Mouse (Mus musculus) right cerebral cortex, postnatal 10 days (tissue): ENCODE measurements around the gene Cactin.

Experiments used
- DNase-seq, 2 experiments: peaks; one replicate each; pipeline ENCODE4 v3.0.0; 2021; ENCODE audit warnings: low spot score in 2 of 2

Cactin gene

DNA sequence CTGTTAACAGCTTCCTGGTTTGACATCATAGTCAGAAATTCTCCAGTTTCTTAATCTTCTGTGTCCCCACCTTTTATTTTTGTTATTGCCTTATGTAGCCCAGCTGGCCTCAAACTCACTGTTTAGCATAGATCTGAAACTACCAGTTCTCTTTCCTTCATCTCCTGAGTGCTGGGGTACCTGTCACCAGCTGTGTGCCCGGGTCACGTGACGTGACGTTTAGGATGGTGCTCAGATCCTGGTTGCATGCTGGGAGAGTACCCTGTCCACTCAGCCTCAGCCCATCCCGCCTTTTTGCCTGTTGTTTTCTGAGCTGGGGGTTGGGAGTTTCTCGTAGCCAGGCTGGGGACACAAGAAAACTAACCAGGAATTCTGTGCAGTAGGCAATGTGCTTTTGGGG lies 23.7 kb upstream of the Cactin start:
- DNase-seq = no peak

DNA sequence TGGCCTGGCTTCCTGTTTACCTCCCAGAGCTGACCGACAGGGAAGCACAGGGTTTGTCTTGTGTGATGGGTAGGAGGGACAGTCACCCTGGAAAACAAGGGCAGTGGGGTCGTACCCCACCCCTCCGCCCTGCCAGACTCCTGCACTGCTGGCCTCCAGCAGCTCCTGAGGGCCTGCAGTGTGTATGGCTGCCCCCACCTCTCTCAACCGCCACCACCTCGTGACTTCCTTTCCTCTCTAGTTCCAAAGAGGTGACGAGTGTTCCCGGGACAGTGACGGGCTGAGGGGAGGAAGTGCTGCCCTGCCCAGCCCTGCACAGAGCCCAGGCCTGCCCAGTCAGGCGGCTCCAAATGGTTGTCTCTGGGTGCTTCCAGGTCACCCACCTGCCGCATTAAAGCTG lies 23.1 kb upstream of the Cactin start:
- DNase-seq = peak in 1 of 2 experiments; percentile 33

DNA sequence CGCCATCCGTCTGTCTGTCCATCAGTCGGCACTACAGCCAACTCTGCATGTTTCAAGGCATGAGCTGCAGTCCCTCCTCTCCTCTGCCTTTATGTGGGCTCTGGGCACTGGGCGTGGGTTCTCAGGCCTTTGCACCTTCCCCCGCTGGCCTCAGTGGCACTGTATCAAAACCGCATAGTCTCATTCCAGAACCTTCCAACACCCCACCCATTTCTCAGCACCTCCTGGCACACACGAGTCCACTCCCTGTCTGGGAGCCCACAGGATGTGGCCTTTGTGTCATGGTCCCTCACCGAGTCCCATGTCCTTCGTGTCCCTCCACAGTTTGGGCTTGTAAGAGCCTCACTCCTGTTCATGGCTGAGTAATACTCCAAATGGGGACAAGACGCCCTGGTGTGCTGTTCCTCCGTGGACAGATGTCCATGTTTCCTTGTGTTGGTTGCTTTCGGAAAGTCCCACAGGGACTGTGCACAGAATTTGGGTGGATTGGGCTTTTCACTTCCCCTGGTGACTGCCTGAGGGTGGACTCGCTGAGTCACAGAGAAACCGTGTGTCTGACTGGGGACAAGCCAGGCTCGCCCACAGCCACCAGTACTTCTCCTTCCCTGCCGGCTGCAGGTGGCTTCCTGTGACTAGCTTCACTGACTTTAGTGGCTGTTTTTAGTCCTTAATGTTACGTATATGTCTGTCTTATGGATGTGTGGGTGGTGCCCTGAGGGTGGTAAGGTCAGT lies 22.4 kb upstream of the Cactin start:
- DNase-seq = peak in 1 of 2 experiments; percentile 45

DNA sequence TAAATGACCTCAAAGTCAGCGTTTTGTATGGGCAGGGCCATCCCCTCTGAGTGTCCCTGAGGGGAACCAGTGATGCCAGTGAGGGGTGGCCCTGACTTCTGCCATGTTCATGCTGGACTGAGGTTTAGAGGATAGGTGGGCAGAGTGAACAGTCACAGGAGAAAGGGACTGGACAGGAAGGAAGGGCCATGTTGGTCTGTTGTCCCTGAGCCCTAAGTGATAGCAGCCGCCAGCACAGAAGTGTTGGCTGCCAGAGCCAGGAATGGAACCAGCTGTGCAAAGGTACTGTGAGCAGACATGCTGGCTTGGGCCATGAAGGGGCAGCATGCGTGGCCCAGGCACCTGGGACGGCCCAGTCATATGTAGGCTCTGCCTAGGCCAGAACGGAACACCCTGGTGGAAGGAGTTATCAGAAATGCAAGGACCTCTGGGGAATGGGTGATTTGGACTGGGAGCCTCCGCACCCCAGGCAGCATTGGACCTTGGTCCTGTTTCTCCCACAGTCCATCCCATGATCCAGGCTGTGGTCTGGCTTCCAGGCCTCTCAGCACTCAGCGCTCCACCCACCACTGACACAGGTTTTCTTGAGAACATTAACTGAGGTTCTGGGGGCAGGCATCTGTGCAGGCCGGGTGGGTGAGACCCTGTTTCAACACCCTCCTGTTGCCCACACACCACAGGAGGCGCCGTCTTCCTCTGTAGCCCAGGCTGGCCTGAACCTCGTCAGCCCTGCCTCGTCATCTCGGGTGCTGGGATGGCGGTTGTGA lies 21.1 kb upstream of the Cactin start:
- no peak for DNase-seq

DNA sequence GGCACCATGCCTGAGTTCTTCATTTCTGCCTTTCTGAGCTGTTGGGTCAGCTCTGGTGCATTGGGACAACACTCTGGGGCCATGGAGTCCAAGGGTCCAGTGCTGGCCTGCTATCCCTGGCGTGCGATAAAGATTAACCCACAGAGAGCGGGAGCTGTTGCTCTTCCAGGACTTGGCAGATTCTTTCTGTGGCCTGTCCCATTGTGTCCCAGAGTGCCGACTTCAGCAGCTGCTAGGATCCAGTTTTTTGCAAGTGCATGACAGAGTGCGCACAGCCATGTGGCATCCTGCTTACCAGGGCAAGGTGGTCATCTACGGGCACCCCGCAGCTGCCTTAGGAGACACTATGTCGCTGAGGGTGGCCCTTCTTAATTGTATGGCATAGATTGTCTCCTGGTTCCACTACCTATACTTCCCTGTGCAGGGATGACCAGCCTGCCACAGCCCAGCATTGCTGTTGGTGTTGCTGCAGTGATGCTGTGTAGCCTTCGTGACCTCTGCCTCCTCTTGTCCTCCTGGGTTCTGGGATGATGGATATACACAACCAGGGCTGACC lies 20.5 kb upstream of the Cactin start:
- DNase-seq = no peak

DNA sequence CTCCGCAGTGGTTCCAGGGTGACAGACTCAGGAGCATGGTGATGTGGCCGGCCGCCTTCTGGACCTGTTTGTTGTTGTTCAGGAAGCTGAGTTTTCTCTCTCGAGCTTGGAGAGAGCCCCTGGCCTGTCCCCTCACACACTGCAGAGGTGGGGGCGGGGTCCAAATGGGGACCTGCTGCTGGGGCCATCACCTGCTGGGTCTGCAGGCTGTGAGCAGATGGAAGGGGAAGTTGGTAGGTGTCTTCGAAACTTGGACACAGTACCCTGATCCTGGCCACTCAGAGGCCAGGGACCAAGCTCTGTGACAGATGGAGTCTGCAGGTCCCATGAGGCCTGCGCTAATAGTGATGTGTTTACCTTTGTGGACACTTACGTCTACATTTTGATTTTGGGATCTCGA lies 19.6 kb upstream of the Cactin start:
- DNase-seq = no peak

DNA sequence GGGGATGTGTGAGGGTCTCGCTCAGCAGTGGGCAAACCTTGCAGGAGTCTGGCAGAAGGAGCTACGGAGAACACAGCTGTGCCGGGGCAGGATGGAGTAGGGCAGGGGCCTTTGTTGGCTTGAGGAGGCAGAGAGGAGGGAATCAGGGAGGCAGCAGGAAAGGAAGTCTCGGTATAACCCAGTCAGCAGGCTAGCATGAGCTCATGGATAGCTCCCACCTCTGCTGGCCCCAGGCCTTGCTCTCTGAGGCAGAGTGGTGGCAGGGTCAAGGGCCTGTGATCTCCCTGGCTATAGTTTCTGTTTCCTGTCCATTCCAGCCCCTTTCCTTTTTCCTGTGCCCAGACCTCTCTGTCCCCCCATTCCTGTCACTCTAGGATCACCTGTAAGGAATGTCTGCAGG lies 18.6 kb upstream of the Cactin start:
- DNase-seq = no peak

DNA sequence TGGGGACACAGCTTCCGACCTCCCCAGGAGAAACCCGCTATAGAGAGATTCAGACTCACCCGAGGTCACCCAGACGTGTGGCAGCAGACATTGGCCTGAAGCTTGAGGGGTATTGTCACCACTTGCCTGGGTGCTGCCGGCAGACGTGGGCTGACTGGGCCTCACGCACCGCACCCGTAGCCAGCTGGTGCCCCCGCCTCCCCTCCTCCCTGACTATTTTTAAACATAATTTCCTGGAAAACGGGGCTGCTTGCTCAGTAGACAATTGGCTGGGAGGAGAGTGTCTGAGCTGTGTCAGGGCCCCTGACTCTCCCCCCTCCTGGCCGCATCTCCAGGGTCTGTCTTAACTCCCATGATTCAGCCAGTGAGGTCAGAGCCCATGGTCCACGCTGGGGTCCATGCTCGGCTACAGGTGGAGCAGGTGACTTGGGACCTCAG lies 18.1 kb upstream of the Cactin start:
- DNase-seq = peak; percentile 70 to 76

DNA sequence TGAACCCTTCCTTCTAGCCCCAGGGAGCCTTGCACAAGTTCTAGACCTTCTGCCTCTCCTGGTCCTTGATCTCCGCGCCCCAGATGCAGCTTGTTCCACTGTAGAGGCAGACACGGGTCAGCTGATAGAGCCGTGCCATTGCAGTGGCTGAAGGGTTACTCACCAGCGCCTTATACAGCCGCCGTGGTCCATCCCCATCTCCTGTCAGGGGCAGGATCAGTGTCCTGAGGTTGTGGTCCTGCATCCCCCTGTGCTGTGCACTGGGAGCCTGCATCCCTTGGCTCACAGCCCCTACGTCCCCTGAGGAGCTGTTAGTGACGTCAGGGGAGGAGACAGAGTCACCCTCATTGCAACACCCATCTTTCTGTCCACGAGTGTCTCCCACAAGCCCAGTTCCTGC lies 17.6 kb upstream of the Cactin start:
- DNase-seq = no peak

DNA sequence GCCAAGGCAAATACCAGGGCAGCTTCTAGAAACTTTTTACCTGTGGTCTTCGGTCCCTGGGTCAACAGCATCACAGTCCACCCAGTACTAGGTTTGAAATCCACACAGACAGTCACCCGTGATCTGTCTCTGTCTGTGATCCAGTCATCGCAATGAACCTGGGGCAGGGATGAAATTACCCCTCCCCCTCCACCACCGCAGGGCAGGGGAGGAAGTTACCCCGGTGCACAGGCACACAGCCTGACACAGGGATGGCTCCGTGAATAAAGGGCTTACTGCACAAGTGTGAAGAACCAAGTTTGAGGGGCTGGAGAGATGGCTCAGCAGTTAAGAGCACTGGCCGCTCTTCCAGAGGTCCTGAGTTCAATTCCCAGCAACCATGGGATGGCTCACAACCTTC lies 17.1 kb upstream of the Cactin start:
- DNase-seq = no peak

DNA sequence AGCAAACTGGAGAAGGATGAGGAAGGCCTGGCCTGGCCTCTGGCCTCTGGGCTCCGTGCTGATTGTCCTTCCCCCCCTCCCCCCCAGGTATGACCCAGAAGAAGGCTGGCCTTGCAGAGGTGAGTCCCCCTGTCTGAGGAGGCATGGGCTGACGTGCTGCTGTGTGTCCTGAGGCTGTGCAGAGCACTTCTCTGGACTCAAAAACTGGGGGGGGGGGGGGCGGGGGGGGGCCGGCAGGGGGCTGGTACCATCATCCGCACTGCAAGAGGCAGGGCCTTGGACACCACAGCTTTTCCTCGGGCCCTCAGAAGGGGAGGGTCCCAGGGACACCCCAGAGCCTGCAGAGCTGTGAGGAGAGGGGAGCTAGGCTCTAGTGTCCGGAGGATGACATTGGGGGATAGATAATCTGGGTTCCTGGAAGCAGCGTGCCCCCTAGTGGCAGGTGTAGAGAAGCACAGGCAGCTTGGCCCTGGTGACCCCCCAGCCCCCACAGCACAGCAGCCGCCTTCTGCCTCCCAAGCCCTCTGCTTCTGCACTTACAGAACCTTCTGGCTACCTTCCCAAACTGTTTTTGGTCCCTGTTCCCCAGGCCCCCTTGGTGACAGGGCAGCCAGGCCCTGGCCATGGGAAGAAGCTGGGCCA lies 16.2 kb upstream of the Cactin start:
- DNase-seq = no peak

DNA sequence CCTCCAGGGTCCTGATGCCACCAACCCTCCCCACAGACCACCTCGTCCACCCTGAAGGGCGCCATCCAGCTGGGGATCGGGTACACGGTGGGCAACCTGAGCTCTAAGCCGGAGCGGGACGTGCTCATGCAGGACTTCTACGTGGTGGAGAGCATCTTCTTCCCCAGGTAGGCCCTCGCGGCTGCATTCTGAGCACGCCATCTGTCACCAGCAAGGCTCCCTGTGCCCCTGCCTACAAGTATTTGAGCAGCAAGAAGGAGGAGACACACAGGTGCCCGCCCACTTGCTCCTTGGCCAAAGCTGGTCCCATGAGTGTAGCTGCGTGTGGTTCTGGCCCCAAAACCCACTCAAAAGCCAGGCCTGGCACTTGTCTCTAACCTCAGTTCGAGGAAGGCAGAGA lies 15.2 kb upstream of the Cactin start:
- no peak for DNase-seq

DNA sequence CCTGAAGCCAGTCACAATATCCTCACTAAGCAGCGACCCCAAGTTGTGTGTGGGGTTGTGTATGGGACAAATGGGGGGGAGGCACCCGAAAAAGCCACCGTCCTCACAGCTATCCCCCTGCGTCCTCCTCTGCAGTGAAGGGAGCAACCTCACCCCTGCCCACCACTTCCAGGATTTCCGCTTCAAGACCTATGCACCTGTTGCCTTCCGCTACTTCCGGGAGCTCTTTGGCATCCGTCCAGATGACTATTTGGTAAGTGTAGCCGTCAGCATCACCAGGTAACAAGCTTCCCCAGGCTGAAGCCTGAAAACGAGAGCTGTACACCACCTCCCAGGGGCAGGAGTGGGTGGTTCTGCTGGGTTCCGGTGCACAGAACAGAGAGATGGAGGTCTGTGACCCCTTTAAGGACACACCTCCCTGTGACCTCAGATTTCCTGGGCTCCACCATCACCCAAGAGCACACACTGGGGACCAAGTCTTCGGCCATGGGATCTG lies 14.7 kb upstream of the Cactin start:
- no peak for DNase-seq

DNA sequence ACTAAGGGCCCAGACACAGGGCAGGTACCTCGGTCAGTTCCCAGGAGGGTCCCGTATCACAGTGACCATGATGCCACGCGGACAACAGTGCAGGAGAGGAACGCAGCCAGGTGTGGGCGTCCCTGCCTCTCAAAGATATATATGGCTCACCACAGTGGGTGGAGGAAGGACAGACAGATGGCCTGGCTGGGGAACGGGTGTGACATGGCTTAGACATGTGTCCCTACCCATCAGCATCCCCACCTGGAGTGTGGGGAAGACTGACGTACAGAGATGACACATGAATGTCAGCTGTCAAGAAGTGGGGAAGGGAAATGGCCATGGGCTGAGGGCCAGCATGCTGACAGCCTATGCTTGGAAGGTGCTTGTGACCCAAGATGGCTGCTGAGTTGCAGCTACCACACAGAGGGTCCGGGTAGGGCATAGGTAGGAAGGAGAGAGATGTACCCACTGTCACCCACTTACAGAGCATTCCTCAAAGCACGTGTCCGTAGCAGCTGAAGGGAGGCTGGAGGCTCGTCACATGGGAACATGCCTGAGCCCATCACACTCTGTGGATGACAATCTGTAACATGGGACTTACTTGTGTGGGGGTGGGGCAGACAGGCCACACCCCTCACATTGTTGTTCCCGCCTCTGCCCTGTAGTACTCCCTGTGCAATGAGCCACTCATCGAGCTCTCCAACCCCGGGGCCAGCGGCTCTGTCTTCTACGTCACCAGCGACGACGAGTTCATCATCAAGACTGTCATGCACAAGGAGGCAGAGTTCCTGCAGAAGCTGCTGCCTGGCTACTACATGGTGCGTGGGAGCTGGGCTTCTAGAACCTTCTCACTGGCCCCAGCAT lies 13.8 kb upstream of the Cactin start:
- no peak for DNase-seq

DNA sequence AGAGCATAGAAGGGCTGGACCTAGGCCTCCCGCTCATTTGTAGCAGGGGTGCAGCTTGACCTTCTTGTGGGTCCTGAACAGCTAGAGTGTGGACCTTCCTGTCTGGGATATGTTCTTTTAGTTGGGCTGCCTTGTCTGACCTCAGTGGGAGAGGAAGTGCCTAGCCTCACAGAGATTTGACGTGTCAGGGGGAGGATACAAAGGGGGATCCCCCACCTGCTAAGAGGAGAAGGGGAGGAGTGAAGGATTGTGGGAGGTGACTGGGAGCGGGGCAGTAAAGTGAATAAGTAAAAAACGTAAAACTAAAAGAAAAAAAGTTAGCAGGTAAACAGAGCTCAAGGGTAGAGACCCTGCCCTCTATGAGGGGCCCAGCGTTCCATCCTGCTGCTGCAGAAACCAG lies 11.3 kb upstream of the Cactin start:
- DNase-seq = no peak

DNA sequence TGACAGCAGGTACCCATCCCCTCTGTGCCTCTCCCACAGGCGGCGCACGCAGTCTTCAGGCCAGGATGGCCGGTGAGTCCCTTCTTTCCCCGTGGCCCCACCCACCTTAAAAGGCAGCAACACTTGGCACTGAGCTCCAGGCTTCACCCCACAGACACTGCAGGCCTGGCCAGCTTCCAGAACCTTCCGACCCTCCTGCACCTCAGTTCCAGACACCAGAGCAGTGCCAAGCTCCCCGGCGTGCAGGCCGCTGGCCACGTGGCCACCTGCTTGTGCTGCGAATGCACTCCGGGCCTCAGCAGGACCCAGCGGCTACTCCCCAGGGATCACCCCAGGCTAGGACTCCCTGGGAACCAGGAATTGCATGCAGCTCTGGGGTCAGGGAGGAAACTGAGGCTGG lies 7.3 kb upstream of the Cactin start:
- no peak for DNase-seq

DNA sequence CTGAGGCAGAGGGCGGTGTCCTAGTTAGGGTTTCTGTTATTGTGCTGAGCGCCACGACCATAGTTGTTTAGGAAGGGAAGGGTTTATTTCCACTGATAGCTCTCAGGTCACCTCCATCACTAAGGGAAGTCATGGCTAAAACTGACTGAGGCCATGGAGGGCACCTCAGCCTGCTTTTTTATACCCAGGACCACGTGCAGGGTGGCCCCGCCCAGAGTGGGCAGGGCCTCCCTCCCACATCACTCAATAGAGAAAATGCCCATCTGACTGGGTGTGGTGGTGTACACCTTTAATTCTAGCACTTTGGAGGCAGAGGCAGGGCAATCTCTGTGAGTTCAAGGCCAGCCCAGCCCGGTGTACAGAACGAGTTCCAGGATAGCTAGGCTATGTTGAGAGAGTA lies 6.7 kb upstream of the Cactin start:
- DNase-seq = no peak

DNA sequence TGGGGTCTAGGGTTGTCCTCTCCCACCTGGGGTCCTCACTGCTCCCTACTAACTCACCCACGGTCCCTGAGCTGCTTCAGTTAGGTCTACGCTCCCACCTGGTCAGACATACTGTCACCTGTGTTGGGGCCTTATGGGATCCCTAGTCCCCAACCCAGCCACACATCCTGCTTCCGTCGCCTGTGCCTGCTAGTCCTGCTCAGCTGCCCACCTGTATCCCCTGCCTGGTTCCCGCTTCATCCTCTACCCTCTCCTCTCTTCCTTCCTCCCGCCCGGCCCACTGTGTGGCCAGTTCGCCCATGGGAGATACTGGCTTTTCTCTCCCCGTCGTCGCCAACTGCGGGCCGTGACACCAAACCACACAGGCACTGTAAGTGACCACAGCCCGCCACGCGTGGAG lies 5.3 kb upstream of the Cactin start:
- DNase-seq = peak in 1 of 2 experiments; percentile 34

DNA sequence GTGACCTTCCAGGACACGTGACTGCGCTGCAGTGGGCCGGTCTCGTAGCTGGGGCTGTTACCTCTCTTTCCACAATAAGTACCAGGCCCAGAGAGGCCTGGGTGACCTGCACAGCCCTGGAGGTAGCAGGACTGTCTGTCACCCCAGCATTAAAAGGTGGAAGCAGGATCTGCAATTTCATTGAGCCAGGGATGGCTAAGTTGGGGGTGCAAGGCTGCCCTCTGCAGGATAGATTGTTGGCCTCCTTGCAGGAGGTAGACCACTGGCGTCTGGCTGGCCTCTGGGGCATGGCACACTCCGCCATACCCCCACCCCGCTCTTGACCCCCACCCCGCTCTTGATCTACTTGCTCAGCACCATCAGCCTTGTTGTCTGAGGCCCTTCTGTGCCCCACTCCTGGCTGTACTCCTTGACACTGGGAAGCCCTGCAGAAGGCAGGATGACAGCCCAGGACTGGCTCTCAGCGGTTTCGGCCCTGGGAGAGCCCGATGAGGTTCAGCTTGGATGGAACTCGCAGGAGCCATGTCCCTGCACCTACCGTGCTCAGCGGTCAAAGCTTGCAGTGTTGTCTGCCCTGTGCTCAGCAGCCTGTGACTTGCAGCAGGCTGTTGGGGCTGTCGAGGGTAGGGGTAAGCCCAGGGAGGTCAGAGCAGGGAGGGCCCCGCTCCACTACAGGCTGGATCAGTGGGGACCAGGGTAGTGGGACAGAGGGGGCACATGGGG lies 4.4 kb upstream of the Cactin start:
- peak in 1 of 2 experiments; percentile 36 for DNase-seq

DNA sequence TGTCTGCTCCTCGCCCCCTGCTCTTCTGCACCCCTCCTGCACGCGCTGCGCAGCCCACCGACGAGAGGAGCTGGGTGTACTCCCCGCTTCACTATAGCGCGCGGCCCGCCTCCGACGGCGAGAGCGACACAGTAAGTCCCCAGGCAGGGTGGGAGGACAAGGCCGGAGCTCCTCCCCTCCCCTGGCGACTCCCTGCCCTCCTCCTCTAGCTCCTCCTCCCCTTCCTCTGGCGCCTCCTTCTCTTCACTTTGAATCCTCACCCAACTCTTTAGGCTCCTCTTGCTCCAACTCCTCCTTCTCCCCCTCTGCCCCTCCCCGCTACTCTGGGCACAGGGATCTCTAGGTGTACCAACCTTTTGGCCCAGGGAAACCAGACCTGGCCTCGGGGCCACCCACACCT lies 3.6 kb upstream of the Cactin start:
- peak in 1 of 2 experiments; percentile 42 for DNase-seq
